Mouse (Mus musculus) testis, adult 2 months (tissue): ENCODE data around the gene Ap4s1.

Experiments used
- CTCF ChIP-seq: fragments of 200-500 bp; IDR thresholded peaks from 2 replicates; pipeline ENCODE4 v1.5.1; 2012; ENCODE audit warnings: low read depth, mild to moderate bottlenecking, inconsistent platforms, low read length, moderate library complexity; ENCODE audit not compliant: control insufficient read depth, insufficient read depth, insufficient replicate concordance
- POLR2A ChIP-seq: fragments of 200-500 bp; IDR thresholded peaks from 2 replicates; pipeline ENCODE4 v1.6.1; 2012; ENCODE audit warnings: low read depth, mild to moderate bottlenecking, inconsistent platforms, low read length, moderate library complexity; ENCODE audit not compliant: control insufficient read depth

DNA sequence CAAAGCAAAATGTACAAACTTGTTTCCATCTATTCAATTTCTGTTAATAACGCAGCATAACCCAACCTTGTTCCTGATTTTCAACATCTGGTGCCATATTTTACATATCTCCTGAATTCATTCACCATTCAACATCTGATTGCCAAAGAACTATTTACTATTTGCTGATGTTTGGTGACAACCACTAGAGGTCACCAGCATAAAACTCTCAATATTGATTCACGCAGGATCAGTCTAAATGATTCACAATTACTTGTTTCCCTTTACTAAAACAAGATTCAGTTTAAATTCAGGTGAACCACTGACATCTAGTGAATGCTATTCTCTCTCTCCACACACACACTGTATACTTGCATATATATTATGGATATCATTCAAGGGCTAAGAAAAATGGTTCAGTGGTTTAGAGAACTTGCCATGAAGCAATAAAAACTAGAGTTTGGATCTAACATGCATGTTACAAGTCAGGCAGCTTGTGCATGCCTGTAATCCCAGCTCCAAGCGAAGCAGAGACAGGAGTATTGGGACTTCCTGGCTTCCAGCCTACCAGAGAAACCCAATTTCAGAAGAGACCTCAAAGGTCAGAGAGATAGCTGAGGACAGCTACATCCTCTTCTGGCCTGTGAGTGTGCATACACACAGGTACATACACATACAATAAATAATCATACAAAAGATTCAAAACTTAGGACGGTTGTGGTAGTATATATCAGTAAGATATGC lies 24.0 kb upstream of the Ap4s1 start:
- TF ChIP-seq CTCF (no peak), POLR2A (no peak)
